Mouse (Mus musculus) bone marrow macrophage, adult 2 months (primary cell): Measurements from ENCODE around the gene Fam24a. TPM values are rescaled to one million over a fixed set of nuclear protein-coding genes. Genes with fewer than 3 reads are reported as not detected.

Experiments
- H3K27ac ChIP-seq: 2 replicates; pipeline ENCODE4 v1.5.1; 2012; ENCODE audit warnings: low read depth, low read length; ENCODE audit not compliant: insufficient read depth
- H3K4me1 ChIP-seq: 2 replicates; pipeline ENCODE4 v1.6.1; 2012; ENCODE audit warnings: low read length; ENCODE audit not compliant: control insufficient read depth, insufficient read depth
- H3K4me3 ChIP-seq: 2 replicates; pipeline ENCODE4 v1.5.1; 2012; ENCODE audit warnings: mild to moderate bottlenecking, low read length, moderate library complexity; ENCODE audit not compliant: insufficient read depth
- CTCF ChIP-seq: IDR thresholded peaks from 2 replicates; pipeline ENCODE4 v1.5.1; 2012; ENCODE audit warnings: low read depth, mild to moderate bottlenecking, low read length, moderate library complexity
- POLR2A ChIP-seq: IDR thresholded peaks from 2 replicates; pipeline ENCODE4 v1.6.1; 2012; ENCODE audit warnings: mild to moderate bottlenecking, low read depth, low read length, borderline replicate concordance
- polyA plus RNA-seq: library from polyadenylated mRNA; stranded (reverse); fragments of >200 nt; gene quantifications from 2 replicates; pipeline ENCODE4 v1.2.4, GENCODE M21; 2012; ENCODE audit not compliant: missing spikeins, insufficient read depth, insufficient read length

Fam24a gene
- polyA plus RNA-seq, result not detected in 2 replicates

DNA sequence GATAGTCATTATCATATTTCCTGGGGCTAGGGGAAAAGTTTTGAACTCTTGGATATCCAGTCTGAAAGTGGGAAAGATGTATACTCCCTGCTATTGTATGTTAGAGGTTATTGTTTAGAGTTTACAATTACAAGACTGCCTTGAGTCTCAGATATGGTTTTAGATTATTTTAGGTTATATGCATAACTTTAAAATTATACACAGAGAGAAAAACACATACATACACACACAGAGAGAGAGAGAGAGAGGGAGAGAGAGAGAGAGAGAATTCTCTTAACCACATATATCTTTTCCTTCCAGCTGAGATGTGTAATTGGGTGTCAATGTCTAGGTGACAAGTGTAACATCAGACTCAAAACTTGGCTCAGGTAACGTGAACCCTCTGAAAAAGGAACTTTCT, at the start of gene Fam24a:
Fam24a (plus strand) TSS at position 301 of the 400 bp plus-strand sequence.
- no peak for TF ChIP-seq POLR2A
- TF ChIP-seq CTCF, result no peak
- Histone ChIP-seq H3K4me3 (no peak within 1 kb of the TSS), H3K27ac (no peak within 1 kb of the TSS), H3K4me1 (peaks cover 5% of the 10 kb centered on the region)

DNA sequence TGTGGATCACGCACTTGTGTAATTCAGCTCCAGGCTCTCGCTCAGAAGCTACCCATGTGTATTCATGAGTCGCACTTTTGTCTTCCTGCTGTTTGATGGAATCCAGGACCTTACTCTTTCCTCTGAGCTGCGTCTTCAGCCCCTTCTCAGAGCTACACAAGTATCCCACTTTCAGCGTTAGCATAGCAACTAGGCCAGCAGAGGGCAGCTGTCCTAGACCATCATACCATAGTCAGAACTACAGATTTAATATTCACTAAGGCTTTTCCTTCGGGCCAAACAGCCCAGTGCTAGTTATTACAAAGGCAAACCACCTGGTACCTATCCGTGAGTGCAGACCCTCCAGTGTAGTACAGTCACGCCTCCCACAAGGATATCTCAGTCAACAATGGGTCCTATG, 36.5 kb upstream of the Fam24a start:
- TF ChIP-seq CTCF, result no peak
- TF ChIP-seq POLR2A, result no peak
- Histone ChIP-seq H3K4me1 (0 out of 2 replicates have a peak, but pooled peaks cover 2% of the 10 kb centered on the region), H3K27ac (no peak overlapping the region), H3K4me3 (no peak overlapping the region)

DNA sequence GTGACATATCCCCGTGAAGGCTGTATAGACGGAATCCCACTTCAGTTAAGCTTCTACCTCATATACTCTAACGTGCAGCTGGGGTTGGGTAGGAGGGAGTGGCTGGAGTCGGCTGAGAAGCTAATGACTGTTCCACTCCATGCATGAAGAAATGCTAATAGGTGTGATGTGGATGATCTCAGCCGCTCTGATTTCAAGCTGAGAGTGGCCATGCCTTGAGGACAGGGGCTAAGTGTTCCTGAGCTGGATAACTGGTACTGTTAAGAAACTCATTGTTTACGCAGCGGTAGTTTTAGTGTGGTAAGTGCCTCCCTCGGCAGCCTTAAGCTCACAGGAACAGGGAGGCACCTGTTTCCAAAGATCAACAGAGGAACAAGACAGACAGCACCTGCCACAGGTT, 30.3 kb upstream of the Fam24a start:
- Histone ChIP-seq H3K4me1 (no peaks in the 10 kb centered on the region), H3K4me3 (no peak overlapping the region), H3K27ac (no peak overlapping the region)
- TF ChIP-seq POLR2A (no peak), CTCF (no peak)

DNA sequence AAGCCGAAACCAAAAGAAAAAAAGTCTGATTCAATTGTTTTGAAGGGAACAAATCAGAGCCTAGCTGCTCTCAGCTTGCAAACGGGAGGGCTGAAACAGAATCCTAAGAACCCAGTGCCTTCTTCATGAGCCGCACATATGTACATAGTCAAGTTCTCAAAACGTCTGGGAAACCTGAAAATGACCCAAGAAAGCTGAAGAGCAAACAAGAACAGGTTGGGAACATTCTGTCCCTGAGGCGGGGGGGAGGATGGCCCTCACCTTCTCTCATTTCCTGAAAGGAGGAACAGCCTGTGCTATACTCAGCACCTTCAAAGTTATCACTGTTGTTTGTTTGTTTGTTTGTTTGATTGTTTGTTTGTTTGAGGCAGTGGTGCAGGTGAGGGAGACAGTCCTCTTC, 26.9 kb upstream of the Fam24a start:
- TF ChIP-seq POLR2A (no peak), CTCF (no peak)
- Histone ChIP-seq H3K4me3 (no peak overlapping the region), H3K27ac (no peak overlapping the region), H3K4me1 (no peaks in the 10 kb centered on the region)

DNA sequence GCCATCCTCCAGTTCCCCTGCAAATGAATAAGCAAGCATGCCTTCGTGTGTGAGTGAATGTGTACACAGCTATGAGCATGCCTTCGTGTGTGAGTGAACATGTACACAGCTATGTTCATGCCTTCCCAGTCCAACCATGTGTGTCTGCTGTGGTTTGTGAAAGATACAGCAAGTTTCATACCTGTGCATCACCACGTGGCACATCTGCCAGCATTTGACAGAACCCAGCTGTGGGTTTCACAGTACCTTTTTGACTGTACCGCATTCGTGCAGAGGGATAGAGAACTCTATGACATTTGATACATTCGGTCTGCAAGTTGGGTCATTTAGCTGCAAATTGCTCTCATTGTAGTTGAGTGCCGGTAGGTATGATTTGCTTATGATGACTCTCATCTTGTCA, 19.2 kb upstream of the Fam24a start:
- Histone ChIP-seq H3K27ac (no peak overlapping the region), H3K4me3 (no peak overlapping the region), H3K4me1 (no peaks in the 10 kb centered on the region)
- TF ChIP-seq POLR2A, result no peak
- no peak for TF ChIP-seq CTCF

DNA sequence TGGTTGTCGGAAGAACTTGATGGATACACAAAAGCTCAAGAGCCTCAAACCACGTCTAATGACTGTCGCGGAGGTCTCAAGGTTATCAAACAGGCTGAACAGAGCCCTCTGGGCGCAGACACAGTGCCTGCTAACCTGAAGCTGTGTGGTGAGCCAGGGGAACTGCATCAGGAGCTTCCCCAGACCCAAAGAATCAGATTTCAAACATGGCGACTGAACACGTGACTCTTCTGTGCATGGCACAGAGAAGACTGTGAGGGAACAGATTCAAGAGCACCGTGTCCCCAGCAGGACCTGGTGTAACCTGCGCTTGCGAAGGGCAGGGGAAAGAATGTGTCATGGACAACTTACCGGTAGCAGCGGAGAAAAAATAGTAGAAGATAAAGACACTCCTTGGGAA, 16.1 kb upstream of the Fam24a start:
- Histone ChIP-seq H3K27ac (no peak overlapping the region), H3K4me3 (no peak overlapping the region), H3K4me1 (no peaks in the 10 kb centered on the region)
- TF ChIP-seq CTCF (no peak), POLR2A (no peak)

DNA sequence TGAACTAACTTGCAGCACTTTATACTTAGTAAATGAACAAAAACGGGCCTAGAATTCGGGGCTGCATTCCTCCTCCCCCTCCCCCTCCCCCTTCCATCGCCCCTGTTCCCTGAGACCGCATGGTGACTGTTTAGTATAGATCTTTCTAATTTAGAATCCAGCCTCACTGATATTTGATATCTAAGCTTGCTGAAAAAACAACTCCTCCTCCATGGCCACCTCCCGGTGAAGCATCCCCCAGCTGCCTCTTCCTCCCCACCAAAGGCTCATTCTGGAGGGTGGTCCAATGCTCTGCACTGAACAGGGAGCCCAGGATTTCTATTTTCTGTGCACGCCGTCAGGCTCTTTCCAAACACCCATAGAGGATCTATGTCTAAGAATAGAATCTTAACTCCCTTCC, 15.3 kb upstream of the Fam24a start:
- TF ChIP-seq POLR2A, result no peak
- no peak for TF ChIP-seq CTCF
- no peak overlapping the region for H3K27ac ChIP-seq
- H3K4me1 ChIP-seq, result no peaks in the 10 kb centered on the region
- no peak overlapping the region for H3K4me3 ChIP-seq

DNA sequence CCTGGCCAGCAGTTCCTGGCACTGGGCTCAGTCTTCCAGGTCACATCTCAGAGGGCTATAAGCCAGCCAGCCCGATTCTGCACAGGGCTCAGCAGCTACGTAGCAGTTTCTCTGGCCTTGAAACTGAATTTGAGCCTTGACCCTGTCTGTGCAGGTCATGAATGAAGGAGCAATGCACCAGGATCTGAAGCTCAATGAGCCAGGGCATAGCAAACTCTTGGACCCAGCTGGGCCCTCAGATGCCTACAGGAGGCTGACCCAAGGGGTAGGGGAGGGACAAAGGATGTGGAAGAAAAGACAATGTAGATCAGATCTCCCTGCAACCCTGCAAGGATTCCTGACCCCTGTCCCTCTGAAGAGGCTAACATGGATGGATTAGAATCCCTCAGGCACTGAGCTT, 11.5 kb upstream of the Fam24a start, which contains the start of gene Cuzd1:
Cuzd1 (minus strand) TSS at position 101 of the 400 bp plus-strand sequence.
- H3K4me3 ChIP-seq, result no peak within 1 kb of the TSS
- no peak within 1 kb of the TSS for H3K27ac ChIP-seq
- H3K4me1 ChIP-seq, result no peaks in the 10 kb centered on the region
- TF ChIP-seq POLR2A (no peak), CTCF (no peak)

DNA sequence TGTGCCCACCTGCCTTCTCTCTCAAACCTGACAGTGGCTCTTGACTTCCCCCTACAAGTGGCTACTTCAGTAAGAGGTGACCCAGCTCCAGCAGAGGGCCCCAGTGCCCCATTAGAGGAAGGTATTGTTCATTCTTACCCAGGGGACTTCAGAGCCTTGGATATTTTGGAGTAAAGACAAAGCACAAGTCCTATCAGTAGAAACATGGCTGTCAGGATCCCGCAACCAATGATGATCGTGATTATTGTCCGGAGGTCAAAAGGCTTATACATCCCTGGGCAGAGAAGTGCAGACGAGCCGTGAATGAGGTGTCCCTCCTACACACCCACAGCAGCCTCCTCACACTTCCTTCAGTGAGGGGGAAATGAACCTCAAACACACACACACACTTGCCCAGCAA, 6.6 kb upstream of the Fam24a start:
- TF ChIP-seq POLR2A (no peak), CTCF (no peak)
- H3K4me1 ChIP-seq, result peaks cover 5% of the 10 kb centered on the region
- H3K4me3 ChIP-seq, result no peak overlapping the region
- no peak overlapping the region for H3K27ac ChIP-seq

DNA sequence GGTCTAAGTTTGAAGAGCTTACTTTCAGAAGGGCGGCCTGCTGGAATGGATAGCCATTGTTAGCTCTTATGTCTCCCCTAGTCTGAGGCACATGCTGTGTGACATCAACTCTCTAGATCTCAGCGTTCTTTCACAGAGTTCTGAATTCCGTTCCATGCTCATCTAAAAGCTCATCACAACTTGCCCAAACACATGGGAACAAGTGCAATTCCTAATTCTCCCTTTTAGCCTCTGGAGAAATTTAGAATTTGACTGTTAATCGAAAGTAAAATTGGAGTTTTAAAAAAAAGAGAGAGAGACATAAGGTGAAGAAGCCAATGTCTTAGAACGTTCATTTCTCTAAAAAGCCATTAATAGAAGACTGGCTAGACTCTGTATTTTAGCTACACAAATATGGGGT, 4.2 kb upstream of the Fam24a start, which contains the start of gene Fam24b:
Fam24b (minus strand) TSS at position 101 of the 400 bp plus-strand sequence.
- no peak for TF ChIP-seq POLR2A
- TF ChIP-seq CTCF, result no peak
- Histone ChIP-seq H3K27ac (no peak within 1 kb of the TSS), H3K4me3 (no peak within 1 kb of the TSS), H3K4me1 (peaks cover 5% of the 10 kb centered on the region)

DNA sequence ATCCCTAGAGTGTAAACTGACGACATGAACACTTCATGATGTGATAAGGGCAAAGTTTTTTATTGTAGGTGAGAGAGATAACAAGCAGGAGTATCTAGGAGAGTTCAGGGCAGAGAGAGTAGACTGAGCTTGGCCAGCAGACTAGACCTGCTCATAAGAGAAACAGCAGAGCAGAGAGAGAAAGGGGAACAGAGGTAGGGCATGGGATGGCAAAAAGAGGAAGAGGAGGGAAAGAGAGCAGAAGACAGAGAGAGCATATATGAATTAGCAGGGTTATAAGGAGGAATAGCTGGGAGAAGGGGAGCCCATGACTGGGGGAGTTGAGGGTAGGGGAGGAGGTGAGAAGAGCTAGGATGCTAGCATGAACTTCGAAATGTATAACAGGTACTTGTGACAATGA, 2.0 kb upstream of the Fam24a start:
- Histone ChIP-seq H3K27ac (no peak overlapping the region), H3K4me1 (peaks cover 5% of the 10 kb centered on the region)
- TF ChIP-seq CTCF (no peak), POLR2A (no peak)

More for the DNA sequence above, 2.0 kb upstream of the Fam24a start:
- no peak overlapping the region for H3K4me3 ChIP-seq
